Mouse (Mus musculus) urinary bladder, adult 2 months (tissue): ENCODE results near the gene Rusc1. TPM values are rescaled to one million over a fixed set of nuclear protein-coding genes. Genes with fewer than 3 reads are reported as not detected.

Source experiments
- DNase-seq: peaks from one replicate; pipeline ENCODE4 v3.0.0; 2022; ENCODE audit warnings: low spot score
- polyA plus RNA-seq: library from polyadenylated mRNA; depleted of rRNA; stranded (reverse); fragments of >200 nt; gene quantifications from 2 replicates; pipeline ENCODE4 v1.2.3, GENCODE M21; 2012; rRNA removed

Rusc1 gene
- 45.9 and 51.5 TPM in 2 replicates for polyA plus RNA-seq

GRCm38 (mm10) chr3:89093175-89093574 lies at the start of gene Rusc1:
Gene Rusc1, minus strand, starts transcription at chr3:89093311.
- peak; percentile 41 for DNase-seq

DNA sequence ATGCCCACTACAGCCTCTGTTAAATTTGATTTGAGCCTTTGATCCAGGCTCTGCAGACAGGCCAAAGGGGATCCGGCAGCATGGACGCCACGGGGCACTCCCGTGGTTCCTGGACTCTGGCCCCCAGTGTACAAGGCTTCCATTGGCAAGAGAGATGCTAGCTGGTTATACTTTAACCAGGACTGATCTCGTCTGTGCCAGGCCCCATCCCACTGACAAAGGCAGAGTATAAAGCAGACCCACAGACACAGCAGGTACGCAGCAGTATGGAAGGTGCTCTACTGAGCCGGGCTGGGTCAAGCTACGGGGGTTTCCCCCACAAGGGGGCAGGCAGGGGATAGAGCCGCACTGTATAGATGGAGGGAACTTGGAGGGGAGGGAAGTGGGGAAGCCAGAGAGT lies 43.3 kb upstream of the Rusc1 start:
- DNase-seq = no peak

- no peak for DNase-seq
These were observed 42.8 kb upstream of the Rusc1 start, which contains the start of gene Pklr for GRCm38 (mm10) chr3:89135958-89136357. Gene Pklr, plus strand, starts transcription at chr3:89136142.

- no peak for DNase-seq
These were observed 40.6 kb upstream of the Rusc1 start for GRCm38 (mm10) chr3:89133752-89134151.

DNA sequence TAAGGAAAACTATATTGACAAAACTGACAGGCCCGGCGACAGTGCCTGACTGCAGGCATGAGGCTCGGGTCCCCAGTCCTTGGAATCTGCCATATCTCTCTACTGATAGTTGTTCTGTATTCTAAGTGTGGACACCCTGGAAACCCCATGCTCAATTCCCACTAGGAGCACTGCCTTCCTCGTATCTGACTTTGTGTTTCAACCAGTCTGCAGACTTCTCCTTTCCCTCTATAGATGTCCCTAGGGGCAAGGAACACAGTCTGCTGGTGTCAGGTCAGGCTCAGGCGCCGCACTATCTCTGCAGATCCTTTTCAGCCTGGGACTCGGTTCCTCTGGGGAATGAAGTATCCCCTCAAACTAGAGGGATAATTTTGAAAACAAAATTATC lies 39.9 kb upstream of the Rusc1 start:
- no peak for DNase-seq

- DNase-seq = no peak
These were observed 39.4 kb upstream of the Rusc1 start for GRCm38 (mm10) chr3:89132285-89133062.

GRCm38 (mm10) chr3:89131816-89132215 lies 38.7 kb upstream of the Rusc1 start:
- DNase-seq = no peak

- DNase-seq = no peak
These were observed 36.8 kb upstream of the Rusc1 start for GRCm38 (mm10) chr3:89129908-89130307.

- DNase-seq = no peak
These were observed 32.9 kb upstream of the Rusc1 start for GRCm38 (mm10) chr3:89125981-89126380.

DNA sequence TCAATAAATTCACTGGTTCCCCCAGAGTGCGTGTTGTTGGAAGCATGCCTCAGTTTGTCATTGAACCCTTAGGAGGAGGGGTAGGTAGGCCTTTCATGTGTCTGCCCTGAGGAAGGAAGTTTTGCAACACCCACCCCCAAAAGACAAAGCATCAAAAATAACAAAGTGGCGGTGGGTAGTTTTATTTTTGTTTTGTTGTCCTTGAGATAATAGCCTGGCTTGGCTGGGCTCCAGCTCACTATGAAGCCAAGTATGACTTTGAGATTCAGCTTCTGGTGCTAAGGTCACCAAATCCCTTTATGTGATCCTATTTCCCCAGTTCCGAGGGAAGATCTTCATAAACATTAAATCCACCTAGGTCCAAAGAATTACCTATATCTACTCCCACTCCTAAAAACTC lies 31.1 kb upstream of the Rusc1 start:
- DNase-seq = no peak

DNA sequence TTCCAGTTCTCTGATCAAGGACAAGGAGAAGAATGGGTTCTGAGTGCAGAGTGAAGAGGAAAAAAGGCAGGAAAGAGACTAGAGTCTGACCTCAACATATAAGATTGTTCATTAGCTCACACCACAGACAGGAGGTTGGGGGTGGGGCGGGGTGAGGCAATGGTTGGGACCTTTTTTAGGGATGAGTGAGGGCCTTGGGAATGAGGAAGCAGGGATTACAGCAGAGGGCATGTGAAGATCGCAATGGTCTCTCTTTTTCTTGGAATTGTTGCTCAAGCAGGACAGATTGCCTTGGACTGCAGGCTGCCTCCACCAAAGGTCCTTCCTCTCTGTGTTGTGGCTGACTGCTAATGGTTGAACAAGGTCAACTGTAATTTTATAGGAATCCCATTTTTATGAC lies 30.2 kb upstream of the Rusc1 start:
- DNase-seq = no peak

DNA sequence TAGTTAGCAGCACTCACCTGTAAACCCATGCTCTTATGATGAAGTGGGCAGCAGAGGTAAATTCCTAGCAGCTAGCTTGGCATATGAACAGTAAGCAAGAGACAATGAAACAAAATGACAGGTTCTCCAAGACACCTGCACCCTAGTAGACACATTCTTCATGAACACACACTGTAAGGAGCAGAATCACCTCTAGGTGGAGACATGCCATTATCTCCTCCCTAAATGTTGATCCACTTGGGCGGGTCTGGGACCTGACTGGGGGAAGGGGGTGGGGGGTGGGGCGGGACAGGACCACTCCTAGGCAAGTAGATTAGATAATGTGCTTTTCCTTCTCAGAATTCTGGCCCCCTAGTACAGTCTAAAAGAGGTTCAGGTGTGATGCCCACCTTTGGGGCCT lies 22.4 kb upstream of the Rusc1 start:
- no peak for DNase-seq

DNA sequence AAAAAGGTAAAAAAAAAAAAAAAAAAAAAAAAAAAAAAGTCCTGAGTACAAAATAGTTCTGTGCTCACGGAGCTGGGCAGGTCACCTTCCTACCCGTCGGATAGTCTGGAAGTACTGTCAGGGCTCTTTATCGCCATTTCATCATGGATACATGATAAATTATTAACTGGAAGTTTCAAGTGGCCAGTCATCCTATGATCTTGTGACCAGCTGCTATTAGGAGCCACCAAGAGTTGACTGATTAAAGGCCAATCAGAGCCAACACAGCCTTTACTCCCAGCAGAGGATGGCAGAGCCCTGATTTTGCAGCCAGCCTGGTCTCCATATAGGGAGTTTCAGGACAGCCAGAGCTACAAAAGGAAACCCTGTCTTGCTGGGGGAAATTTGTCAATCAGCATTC lies 19.9 kb upstream of the Rusc1 start:
- no peak for DNase-seq

- no peak for DNase-seq
These were observed 15.0 kb upstream of the Rusc1 start for GRCm38 (mm10) chr3:89108146-89108545.

GRCm38 (mm10) chr3:89107545-89107944 lies 14.4 kb upstream of the Rusc1 start:
- no peak for DNase-seq

GRCm38 (mm10) chr3:89106881-89107280 lies 13.8 kb upstream of the Rusc1 start:
- no peak for DNase-seq

DNA sequence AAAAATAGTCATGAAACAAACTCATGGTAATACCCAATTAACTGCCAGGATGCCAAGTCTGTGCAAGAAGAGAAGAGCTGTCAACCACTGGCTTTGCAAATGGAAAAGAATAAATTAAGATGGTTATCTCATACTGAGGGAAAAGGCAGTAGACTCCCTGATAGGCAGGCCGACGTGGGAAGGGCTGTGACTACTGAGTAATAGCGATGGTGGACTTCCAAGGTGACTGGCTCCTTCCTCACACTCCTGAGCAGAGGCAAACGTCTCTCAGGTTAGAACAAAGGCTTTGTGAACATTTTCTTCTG lies 10.1 kb upstream of the Rusc1 start:
- no peak for DNase-seq

DNA sequence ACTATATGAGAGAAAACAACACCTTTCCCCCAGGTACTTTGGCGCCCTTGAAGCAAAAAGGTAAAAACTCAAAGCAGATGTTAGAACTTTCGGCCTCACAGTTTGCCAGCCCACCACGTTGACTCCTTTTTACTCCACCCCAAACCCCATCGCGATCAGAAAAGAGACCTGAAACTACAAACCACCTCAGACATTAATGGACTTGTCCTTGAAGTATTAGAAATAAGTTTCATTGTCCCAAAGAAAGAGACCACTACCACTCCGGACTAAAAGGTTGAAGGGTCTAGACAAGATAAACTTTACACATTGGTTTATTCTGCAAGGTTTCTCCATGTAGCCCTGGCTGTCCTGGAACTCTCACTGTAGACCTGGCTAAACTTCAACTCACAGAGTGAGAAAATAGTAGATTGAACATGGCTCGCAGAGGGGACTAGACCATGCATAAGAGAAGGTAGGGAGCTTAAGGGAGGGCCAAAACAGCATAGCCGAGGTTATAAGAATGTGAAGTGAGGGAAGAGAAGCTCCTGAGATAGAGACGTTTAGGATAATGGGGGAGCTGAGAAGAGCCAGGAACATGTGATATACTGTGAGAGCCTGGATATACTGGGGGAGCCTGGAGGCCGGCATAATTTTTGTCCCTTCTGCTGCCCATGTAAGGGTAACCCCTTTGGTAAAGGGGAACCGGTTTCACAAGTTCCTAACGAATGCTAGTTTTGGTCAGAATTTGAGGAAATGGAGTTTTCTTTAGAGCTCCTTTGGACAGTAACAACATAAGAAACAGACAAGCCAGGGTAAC lies 9.6 kb upstream of the Rusc1 start:
- no peak for DNase-seq

DNA sequence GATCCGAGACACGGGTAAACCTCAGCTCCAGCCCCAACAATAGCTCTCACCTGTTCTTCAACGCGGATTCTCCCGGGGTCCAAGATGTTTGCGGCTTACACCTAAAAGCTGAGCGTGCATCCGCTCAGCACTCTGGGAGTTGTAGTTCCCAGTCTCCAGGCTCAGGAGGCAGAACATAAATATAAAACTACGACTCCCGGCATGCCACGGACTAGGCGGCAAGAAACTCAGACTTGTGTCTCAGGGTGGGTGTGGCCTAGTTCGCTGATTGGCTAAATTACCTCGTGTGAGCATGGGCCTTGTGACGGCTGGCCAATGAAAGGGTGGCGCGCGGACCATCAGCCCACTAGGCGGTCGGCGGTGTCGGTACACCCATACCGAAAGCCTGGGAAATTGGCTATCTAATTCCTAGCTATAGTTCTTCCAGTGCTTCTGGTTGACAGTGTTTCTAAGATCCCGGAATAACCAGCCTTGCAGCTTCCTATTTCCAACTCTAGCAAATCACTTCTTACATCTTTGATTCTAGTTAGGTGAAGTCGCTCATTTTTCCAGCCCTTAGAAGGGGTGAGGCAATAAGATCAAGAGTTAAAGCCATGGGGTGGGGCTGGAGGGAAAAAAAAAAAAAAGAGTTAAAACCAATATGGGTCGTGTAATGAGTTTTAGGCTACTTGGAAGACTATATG lies 8.8 kb upstream of the Rusc1 start, which contains the start of gene Fdps:
Gene Fdps, minus strand, starts transcription at position 148 of the 683 bp plus-strand sequence.
- DNase-seq = peak; percentile 64

GRCm38 (mm10) chr3:89101459-89101811 lies 8.3 kb upstream of the Rusc1 start:
- no peak for DNase-seq

- DNase-seq = no peak
These were observed 7.7 kb upstream of the Rusc1 start, which contains the start of gene Gm43738 for GRCm38 (mm10) chr3:89100811-89101210. Gene Gm43738, minus strand, starts transcription at chr3:89101099.

- no peak for DNase-seq
These were observed 910 bp upstream of the Rusc1 start for GRCm38 (mm10) chr3:89094021-89094420.
